Mouse (Mus musculus) heart, adult 2 months (tissue): ENCODE data around the gene Zmym1. TPM values are rescaled to one million over a fixed set of nuclear protein-coding genes. Genes with fewer than 3 reads are reported as not detected.
A peak's percentile ranks its signal among the peaks of the same experiment; 100 is the strongest.

Source experiments
- DNase-seq, 2 experiments: peaks; one replicate each; pipeline ENCODE4 v3.0.0; 2021
- H3K27ac ChIP-seq: fragments of 200-600 bp; 2 replicates; pipeline ENCODE4 v1.8.1; 2022
- H3K27me3 ChIP-seq: fragments of 200-500 bp; 2 replicates; pipeline ENCODE4 v1.6.1; 2012; ENCODE audit warnings: mild to moderate bottlenecking, low read length, inconsistent platforms, mixed read lengths; ENCODE audit not compliant: control insufficient read depth, insufficient read depth
- H3K36me3 ChIP-seq: fragments of 200-500 bp; 2 replicates; pipeline ENCODE4 v1.6.1; 2012; ENCODE audit warnings: low read length, inconsistent platforms; ENCODE audit not compliant: control insufficient read depth, insufficient read depth
- H3K4me1 ChIP-seq: fragments of 200-500 bp; 2 replicates; pipeline ENCODE4 v1.6.1; 2011; ENCODE audit warnings: low read length; ENCODE audit not compliant: control insufficient read depth, insufficient read depth
- H3K4me3 ChIP-seq: fragments of 200-600 bp; 2 replicates; pipeline ENCODE4 v1.8.1; 2022
- H3K79me2 ChIP-seq: fragments of 200-500 bp; replicated peaks from 2 replicates; pipeline ENCODE4 v1.6.1; 2012; ENCODE audit warnings: mild to moderate bottlenecking, inconsistent platforms, low read length, moderate library complexity, mixed read lengths; ENCODE audit not compliant: control insufficient read depth, insufficient read depth
- H3K9ac ChIP-seq: fragments of 200-500 bp; 2 replicates; pipeline ENCODE4 v1.6.1; 2012; ENCODE audit warnings: low read depth, mild to moderate bottlenecking, control low read depth, inconsistent platforms, low read length, mixed read lengths
- CTCF ChIP-seq: fragments of 200-600 bp; IDR thresholded peaks from 2 replicates; pipeline ENCODE4 v1.8.1; 2022; ENCODE audit warnings: antibody characterized with exemption, mild to moderate bottlenecking, moderate library complexity
- EP300 ChIP-seq: fragments of 200-500 bp; IDR thresholded peaks from 2 replicates; pipeline ENCODE4 v1.6.1; 2011; ENCODE audit warnings: low read depth, low read length, control low read depth; ENCODE audit not compliant: insufficient read depth
- POLR2A ChIP-seq: fragments of 200-500 bp; IDR thresholded peaks from 2 replicates; pipeline ENCODE4 v1.6.1; 2011; ENCODE audit warnings: mild to moderate bottlenecking, low read depth, low read length, control low read depth; ENCODE audit not compliant: insufficient read depth
- WGBS: fragments of 180-500 bp; shearing (Covaris S2); methylation state at CpG from one replicate; pipeline ENCODE4 v1.1.7; 2018; 5-methylcytosine and 5-hydroxymethylcytosine counted together
- intact Hi-C: fragments of 180-260 bp; cut with DNase I; formaldehyde crosslinking; loops from one replicate; pipeline ENCODE4 v1.15.1; 2025
- polyA plus RNA-seq: library from polyadenylated mRNA; depleted of rRNA; stranded (reverse); fragments of >200 nt; gene quantifications from 2 replicates; pipeline ENCODE4 v1.2.3, GENCODE M21; 2012
- total RNA-seq, 2 experiments: library from RNA; stranded (reverse); gene quantifications; 2 replicates each; pipeline ENCODE4 v1.2.3; 2021

Gene Zmym1
- total and polyA plus RNA-seq, 3 experiments = 2.4 to 5.6 (median 4.1) TPM

DNA sequence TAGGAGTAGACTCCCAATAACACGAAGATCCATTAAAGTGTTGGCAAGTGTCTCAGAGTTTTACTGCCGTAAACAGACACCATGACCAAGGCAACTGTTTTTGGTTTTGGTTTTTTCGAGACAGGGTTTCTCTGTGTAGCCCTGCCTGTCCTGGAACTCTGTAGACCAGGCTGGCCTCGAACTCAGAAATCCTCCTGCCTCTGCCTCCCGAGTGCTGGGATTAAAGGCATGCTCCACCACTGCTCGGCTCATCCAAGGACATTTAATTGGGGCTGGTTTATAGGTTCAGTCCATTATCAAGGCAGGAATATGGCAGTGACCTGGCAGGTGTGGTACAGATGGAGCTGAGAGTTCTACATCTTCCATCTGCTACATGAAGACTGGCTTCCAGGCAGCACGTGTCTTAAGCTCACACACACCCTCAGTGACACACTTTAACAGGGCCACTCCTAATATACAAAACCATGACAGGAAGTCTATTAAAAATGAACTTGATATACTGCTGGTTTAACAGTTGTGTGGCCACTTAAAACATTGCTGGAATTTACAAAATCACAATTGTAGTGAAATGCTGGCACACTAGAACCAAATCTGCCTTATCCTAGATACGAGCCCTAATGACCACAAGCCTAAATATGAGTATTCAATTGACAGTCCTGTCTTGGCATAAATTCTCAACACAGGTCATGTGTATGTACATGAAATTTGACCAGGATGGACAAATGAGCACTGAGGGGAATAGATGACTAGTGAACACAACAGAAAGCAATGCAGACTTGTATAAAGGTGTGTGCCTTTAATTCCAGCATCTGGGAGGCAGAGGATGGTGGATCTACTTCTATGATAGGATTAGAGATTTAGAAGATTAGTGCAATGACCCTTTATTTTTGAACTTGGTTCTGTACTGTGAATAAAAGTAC, 22.8 kb downstream of the Zmym1 start:
- intact Hi-C loops = no loop called here
- 76% methylated on average over 8 of the region's 8 CpGs for WGBS
- H3K27me3 ChIP-seq = no peaks in the 10 kb centered on the region

GRCm38 (mm10) chr4:127037158-127037557, 23.8 kb downstream of the Zmym1 start:
- Histone ChIP-seq H3K79me2 (no peaks in the 10 kb centered on the region; the same call in 1 of the 2 replicates), H3K9ac (no peak overlapping the region), H3K4me3 (no peak overlapping the region), H3K36me3 (peaks cover 42% of the 10 kb centered on the region), H3K4me1 (peaks cover 1% of the 10 kb centered on the region), H3K27me3 (no peaks in the 10 kb centered on the region), H3K27ac (no peak overlapping the region)
- whole genome bisulfite sequencing = 87% methylated on average over 3 of the region's 3 CpGs
- TF ChIP-seq POLR2A (0 out of 2 replicates have a peak, but pooled peaks have one; percentile 8), EP300 (no peak), CTCF (no peak)
- intact Hi-C loops = no loop called here
- DNase-seq = no peak

More for the DNA sequence above, 22.8 kb downstream of the Zmym1 start:
- DNase-seq = no peak
- H3K9ac ChIP-seq = no peak overlapping the region
- H3K4me1 ChIP-seq = peaks cover 1% of the 10 kb centered on the region
- H3K36me3 ChIP-seq = peaks cover 35% of the 10 kb centered on the region
- H3K27ac ChIP-seq = no peak overlapping the region
- no peaks in the 10 kb centered on the region for H3K79me2 ChIP-seq
- no peak overlapping the region for H3K4me3 ChIP-seq
- TF ChIP-seq EP300 = no peak
- TF ChIP-seq CTCF = no peak
- no peak for TF ChIP-seq POLR2A

- Histone ChIP-seq H3K9ac (no peak overlapping the region), H3K36me3 (peaks cover 79% of the 10 kb centered on the region), H3K27ac (no peak overlapping the region), H3K27me3 (no peaks in the 10 kb centered on the region), H3K4me1 (peaks cover 8% of the 10 kb centered on the region), H3K4me3 (no peak overlapping the region), H3K79me2 (peaks cover 4% of the 10 kb centered on the region)
- intact Hi-C loops = no loop called here
- 43% methylated on average over 4 of the region's 4 CpGs for WGBS
- DNase-seq = no peak
- TF ChIP-seq CTCF (peak; percentile 71), EP300 (no peak)
Measured at GRCm38 (mm10) chr4:127027228-127028190, 33.4 kb downstream of the Zmym1 start.

DNA sequence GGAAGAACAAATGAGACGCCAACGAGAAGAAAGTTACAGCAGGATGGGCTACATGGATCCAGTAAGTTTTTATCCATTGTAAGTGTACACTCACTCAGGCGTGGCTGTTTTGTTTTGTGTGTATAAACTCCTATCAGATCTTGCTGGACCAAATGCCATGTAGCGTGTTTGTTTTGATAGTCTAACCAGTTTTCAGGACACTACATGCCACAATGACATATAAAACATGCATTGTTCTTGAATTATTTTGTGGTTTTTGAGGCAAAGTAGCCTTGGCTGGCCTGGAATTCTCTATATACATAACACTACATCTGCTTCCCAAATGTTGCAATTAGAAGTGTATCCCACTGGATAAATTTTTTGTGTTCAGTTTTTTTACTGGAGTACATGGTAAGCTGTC, 34.1 kb downstream of the Zmym1 start:
- H3K4me1 ChIP-seq = peaks cover 8% of the 10 kb centered on the region
- no peaks in the 10 kb centered on the region for H3K27me3 ChIP-seq
- peaks cover 6% of the 10 kb centered on the region for H3K79me2 ChIP-seq
- DNase-seq = no peak
- no peak overlapping the region for H3K4me3 ChIP-seq
- intact Hi-C loops = no loop called here
- TF ChIP-seq CTCF = no peak
- TF ChIP-seq POLR2A = no peak
- no peak for TF ChIP-seq EP300
- H3K36me3 ChIP-seq = peaks cover 74% of the 10 kb centered on the region
- WGBS = 70% methylated on average over 4 of the region's 4 CpGs
- H3K9ac ChIP-seq = no peak overlapping the region
- H3K27ac ChIP-seq = no peak overlapping the region

- no peak for DNase-seq
- 17% methylated on average over 1 of the region's 1 CpGs for WGBS
- Histone ChIP-seq H3K36me3 (peaks cover 56% of the 10 kb centered on the region), H3K27ac (no peak overlapping the region), H3K9ac (no peak overlapping the region), H3K27me3 (no peaks in the 10 kb centered on the region), H3K79me2 (peaks cover 8% of the 10 kb centered on the region), H3K4me1 (peaks cover 8% of the 10 kb centered on the region), H3K4me3 (peak overlapping the region; percentile 95)
- TF ChIP-seq CTCF = no peak
- TF ChIP-seq POLR2A = no peak
- TF ChIP-seq EP300 = no peak
- intact Hi-C loops = loop anchor here (5.0 kb wide), 2 partner anchors 38 to 57 kb away; partner anchors contain the start of genes Zmym1 and Zmym4
Measured at GRCm38 (mm10) chr4:127024240-127024639, 36.7 kb downstream of the Zmym1 start.
